Mouse (Mus musculus) embryonic fibroblast, embryonic 13.5 days (primary cell): ENCODE data around the gene Smyd2.

Experiments
- CTCF ChIP-seq: IDR thresholded peaks from 2 replicates; pipeline ENCODE4 v1.5.1; 2011; ENCODE audit warnings: mild to moderate bottlenecking, control low read depth, low read length, moderate library complexity, borderline replicate concordance; ENCODE audit not compliant: insufficient read depth
- POLR2A ChIP-seq: IDR thresholded peaks from 2 replicates; pipeline ENCODE4 v1.6.1; 2011; ENCODE audit warnings: low read depth, mild to moderate bottlenecking, control low read depth, low read length, moderate library complexity

- no peak for TF ChIP-seq CTCF
- no peak for TF ChIP-seq POLR2A
These were observed 70.1 kb downstream of the Smyd2 start for GRCm38 (mm10) chr1:189852051-189852450.
